Mouse (Mus musculus) splenic B cell, adult 2 months (primary cell): Measurements from ENCODE around the gene Nedd9.

Experiments
- DNase-seq: peaks from one replicate; pipeline ENCODE4 v3.0.0-alpha.2; 2011; ENCODE audit warnings: low read depth, low spot score
- H3K27me3 ChIP-seq: 2 replicates; pipeline ENCODE4 v1.6.1; 2012; ENCODE audit warnings: mild to moderate bottlenecking, low read length, moderate library complexity, mixed read lengths; ENCODE audit not compliant: control insufficient read depth, poor library complexity, insufficient read depth, severe bottlenecking
- H3K36me3 ChIP-seq: 2 replicates; pipeline ENCODE4 v1.6.1; 2012; ENCODE audit warnings: mild to moderate bottlenecking, low read length, moderate library complexity, mixed read lengths; ENCODE audit not compliant: control insufficient read depth, poor library complexity, insufficient read depth, severe bottlenecking

The Nedd9 gene

DNA sequence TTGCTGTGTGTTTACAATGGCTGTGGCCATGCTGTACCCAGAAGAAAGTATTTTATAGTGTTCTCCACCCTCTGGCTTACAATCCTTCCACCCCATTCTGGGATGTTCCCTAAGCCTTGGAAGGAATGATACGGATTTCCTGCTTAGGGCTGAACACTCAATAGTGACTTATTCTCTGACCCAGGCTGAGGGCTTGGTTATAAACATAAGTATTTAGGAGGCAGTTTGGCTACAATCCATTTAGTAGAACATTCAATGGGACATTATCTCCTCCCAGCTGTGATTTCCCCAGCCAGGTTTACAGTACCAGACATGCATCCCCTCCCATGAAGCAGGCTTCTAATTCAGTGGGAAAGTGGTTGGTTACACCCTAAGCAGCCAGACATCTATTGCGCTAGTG lies 17.3 kb upstream of the Nedd9 start:
- H3K27me3 ChIP-seq, result no peaks in the 10 kb centered on the region
- H3K36me3 ChIP-seq, result no peaks in the 10 kb centered on the region
- no peak for DNase-seq

DNA sequence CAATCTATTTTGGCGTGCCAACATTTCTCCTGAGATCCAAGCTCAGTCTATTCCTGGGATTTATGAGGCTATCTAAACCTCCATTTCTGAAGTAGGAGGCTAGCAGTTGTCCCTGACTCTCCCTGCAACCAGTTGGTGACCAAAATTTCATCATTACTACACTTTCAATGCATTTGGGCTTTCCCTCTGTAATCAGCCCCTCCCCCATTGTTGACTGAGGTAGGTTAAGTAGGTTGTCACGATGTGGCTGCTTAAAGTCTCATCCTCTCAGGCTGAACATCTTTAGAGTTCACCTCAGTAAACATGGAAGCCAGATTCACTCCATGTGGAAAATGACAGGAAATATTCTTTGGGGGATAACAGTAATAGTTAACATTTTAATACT lies 15.7 kb upstream of the Nedd9 start:
- DNase-seq, result peak; percentile 31
- Histone ChIP-seq H3K36me3 (no peaks in the 10 kb centered on the region), H3K27me3 (no peaks in the 10 kb centered on the region)

DNA sequence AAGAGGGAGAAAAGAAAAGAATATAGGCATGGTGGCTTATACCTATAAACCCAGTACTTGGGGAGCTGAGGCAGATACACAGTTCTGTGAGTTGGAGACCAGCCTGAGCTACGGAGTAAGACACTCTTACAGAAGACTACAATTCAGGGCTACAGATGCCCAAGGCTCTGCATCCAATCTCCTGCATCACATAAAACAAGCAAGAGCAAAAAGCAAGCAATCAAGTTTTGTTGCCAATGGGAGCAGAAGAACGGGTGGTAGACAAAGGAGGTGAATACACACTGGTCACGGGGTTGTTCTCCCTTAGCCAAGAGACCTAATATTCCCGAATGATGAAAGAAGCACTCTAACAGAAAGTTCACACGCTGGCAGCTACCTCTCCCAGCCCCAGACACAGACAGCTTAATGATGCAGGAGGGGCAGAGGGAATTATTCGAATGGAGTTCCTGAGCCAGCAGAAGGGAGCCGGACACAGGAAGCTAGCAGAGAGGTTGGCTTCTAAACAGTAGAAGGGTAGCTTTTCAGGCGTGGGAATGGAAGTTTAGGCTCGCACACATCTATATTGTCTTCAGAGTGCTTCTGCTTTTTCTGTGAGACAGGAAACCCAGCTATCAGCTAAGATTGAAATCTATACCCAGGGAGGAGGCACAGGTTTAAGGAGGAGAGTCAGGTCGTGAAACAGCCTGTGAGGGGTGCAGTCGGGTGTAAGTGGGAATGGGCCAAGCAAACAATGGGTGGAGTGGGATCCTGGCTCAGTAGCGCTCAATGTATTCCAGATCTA lies 15.2 kb upstream of the Nedd9 start:
- no peaks in the 10 kb centered on the region for H3K27me3 ChIP-seq
- H3K36me3 ChIP-seq, result no peaks in the 10 kb centered on the region
- peak; percentile 51 for DNase-seq

DNA sequence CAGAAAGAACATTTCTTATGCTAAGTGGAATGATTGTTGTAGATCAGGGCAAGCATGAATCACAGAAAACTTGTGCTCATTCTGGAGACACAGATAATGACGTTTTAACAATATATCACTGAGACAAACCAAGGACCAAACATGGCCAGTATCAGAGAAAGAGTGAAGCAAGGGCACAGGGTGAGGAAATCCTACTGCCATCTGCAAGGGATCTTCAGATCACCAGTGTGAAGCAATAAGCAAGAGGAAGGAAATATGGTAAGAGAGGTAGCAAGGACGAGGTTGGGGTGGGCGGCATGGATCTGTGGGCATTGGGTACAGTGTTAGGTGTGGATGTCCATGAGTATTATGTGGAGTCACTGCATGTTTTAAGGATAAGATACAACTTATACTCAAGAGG lies 13.6 kb upstream of the Nedd9 start:
- Histone ChIP-seq H3K27me3 (no peaks in the 10 kb centered on the region), H3K36me3 (no peaks in the 10 kb centered on the region)
- no peak for DNase-seq

GRCm38 (mm10) chr13:41498611-41499121 lies 11.5 kb upstream of the Nedd9 start:
- no peaks in the 10 kb centered on the region for H3K36me3 ChIP-seq
- no peaks in the 10 kb centered on the region for H3K27me3 ChIP-seq
- DNase-seq, result no peak

- Histone ChIP-seq H3K27me3 (no peaks in the 10 kb centered on the region), H3K36me3 (no peaks in the 10 kb centered on the region)
- DNase-seq, result no peak
Measured at GRCm38 (mm10) chr13:41494681-41495080, 7.5 kb upstream of the Nedd9 start.

GRCm38 (mm10) chr13:41491981-41492702 lies 5.0 kb upstream of the Nedd9 start:
- DNase-seq, result no peak
- Histone ChIP-seq H3K36me3 (no peaks in the 10 kb centered on the region), H3K27me3 (no peaks in the 10 kb centered on the region)

GRCm38 (mm10) chr13:41491522-41491921 lies 4.4 kb upstream of the Nedd9 start:
- peak; percentile 86 for DNase-seq
- no peaks in the 10 kb centered on the region for H3K36me3 ChIP-seq
- H3K27me3 ChIP-seq, result no peaks in the 10 kb centered on the region

DNA sequence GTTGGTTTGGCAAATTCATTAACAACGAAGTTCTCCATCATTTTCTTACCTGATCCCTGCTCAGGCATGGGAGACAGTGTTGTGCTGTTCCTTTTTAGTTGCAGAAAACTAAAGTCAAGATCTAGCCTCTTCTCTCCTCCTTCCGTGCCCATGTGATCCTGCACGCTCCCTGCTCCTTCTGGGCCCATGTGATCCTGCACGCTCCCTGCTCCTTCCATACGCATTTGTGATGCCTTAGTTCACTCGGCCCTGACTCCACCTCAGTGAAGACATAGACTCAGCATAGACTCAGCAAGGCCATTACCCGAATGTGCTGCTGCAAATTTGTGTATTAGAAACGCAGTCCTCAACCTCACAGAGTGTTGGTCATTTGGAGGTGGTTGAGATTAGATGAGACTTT lies 3.1 kb upstream of the Nedd9 start:
- Histone ChIP-seq H3K36me3 (no peaks in the 10 kb centered on the region), H3K27me3 (no peaks in the 10 kb centered on the region)
- DNase-seq, result no peak

- Histone ChIP-seq H3K27me3 (no peaks in the 10 kb centered on the region), H3K36me3 (no peaks in the 10 kb centered on the region)
- peak; percentile 36 for DNase-seq
Measured at GRCm38 (mm10) chr13:41489705-41490275, 2.6 kb upstream of the Nedd9 start.

DNA sequence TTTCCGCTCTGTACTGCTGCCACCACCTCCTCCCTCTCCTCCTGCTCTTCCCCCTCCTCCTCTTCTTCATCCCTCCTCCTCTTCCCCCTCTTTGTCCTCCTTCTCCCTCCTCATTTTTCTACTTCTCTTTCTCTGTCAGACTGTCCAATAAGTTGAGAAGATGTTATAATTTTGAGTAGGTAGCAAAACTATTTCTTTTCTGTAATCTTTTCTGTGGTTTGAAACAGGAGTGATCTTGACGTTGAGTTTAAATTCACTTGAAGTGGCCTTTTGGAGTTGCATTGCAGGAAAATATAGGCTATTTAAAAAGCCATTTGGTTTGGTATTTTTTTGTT lies 214 bp upstream of the Nedd9 start:
- Histone ChIP-seq H3K27me3 (no peaks in the 10 kb centered on the region), H3K36me3 (peaks cover 5% of the 10 kb centered on the region; the same call in 1 of the 2 replicates)
- DNase-seq, result no peak

- H3K36me3 ChIP-seq, result peaks cover 8% of the 10 kb centered on the region; the same call in 1 of the 2 replicates
- H3K27me3 ChIP-seq, result no peaks in the 10 kb centered on the region
- peak; percentile 66 for DNase-seq
Measured at GRCm38 (mm10) chr13:41483966-41484365, 3.2 kb downstream of the Nedd9 start.

DNA sequence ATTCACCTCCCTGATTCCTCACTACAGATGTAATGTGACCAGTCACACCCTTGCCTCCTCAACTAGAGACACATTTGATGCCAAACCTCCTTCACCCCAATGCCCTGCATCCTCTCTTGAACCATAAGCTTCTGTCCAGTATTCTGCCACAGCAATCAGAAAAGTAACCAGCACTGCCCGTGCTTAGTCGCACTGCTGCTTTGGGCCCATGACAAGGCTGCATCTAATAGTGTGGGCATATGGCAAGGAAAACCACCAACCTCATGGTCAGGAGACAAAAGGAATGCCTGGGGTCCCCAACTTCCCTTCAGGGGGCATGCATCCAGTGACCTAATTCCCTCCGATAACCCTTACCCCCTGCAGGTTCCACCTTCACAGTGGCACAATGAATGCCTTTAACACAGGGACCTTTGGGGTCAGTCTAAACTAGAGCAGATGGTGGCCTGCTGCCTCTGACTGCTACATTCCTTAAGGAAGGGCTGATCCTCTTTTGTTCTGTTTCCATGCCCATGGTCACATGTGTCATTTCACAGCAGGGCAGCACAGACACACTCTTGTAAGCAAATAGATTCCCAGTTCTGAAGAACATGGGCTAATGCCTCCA lies 4.7 kb downstream of the Nedd9 start:
- Histone ChIP-seq H3K27me3 (no peaks in the 10 kb centered on the region), H3K36me3 (peaks cover 16% of the 10 kb centered on the region; the same call in 1 of the 2 replicates)
- no peak for DNase-seq

- H3K36me3 ChIP-seq, result peaks cover 18% of the 10 kb centered on the region
- DNase-seq, result no peak
- H3K27me3 ChIP-seq, result no peaks in the 10 kb centered on the region
Measured at GRCm38 (mm10) chr13:41479737-41480435, 7.3 kb downstream of the Nedd9 start.
